Mouse (Mus musculus) myocyte (in vitro differentiated cells): ENCODE measurements around the gene Otc. TPM values are rescaled to one million over a fixed set of nuclear protein-coding genes. Genes with fewer than 3 reads are reported as not detected.
A peak's percentile ranks its signal among the peaks of the same experiment; 100 is the strongest.

Experiments
- H3K27me3 ChIP-seq: one replicate; pipeline ENCODE4 v1.6.1; 2011; ENCODE audit not compliant: control insufficient read depth, insufficient read depth, insufficient read length
- H3K36me3 ChIP-seq: one replicate; pipeline ENCODE4 v1.6.1; 2011; ENCODE audit not compliant: control insufficient read depth, insufficient read depth
- H3K4me2 ChIP-seq: one replicate; pipeline ENCODE4 v1.6.1; 2011; ENCODE audit warnings: low read depth, control low read depth
- H3K4me3 ChIP-seq: one replicate; pipeline ENCODE4 v1.5.1; 2011; ENCODE audit warnings: mild to moderate bottlenecking, control low read depth, moderate library complexity
- H3K79me2 ChIP-seq: one replicate; pipeline ENCODE4 v1.6.1; 2011; ENCODE audit not compliant: control insufficient read depth, insufficient read depth
- H3ac ChIP-seq: one replicate; pipeline ENCODE4 v1.6.1; 2011; ENCODE audit not compliant: control insufficient read depth, insufficient read length
- CEBPB ChIP-seq: IDR thresholded peaks from 2 replicates; pipeline ENCODE4 v1.6.1; 2011; ENCODE audit warnings: mild to moderate bottlenecking, moderate library complexity; ENCODE audit not compliant: poor library complexity, insufficient read depth, severe bottlenecking
- E2F4 ChIP-seq: IDR thresholded peaks from one replicate; pipeline ENCODE4 v1.6.1; 2011; ENCODE audit warnings: mild to moderate bottlenecking, control low read depth, moderate library complexity; ENCODE audit not compliant: insufficient read depth
- MAX ChIP-seq: IDR thresholded peaks from one replicate; pipeline ENCODE4 v1.6.1; 2011; ENCODE audit warnings: low read depth, mild to moderate bottlenecking, control low read depth
- MYOD1 ChIP-seq, 3 experiments: IDR thresholded peaks; one replicate each; pipeline ENCODE4 v1.6.1; 2011; ENCODE audit warnings: control low read depth in 2 of 3, low read depth in 2 of 3, mild to moderate bottlenecking in 2 of 3, moderate library complexity in 1 of 3; ENCODE audit not compliant: insufficient read length in 2 of 3, control insufficient read depth in 1 of 3
- MYOG ChIP-seq, 3 experiments: IDR thresholded peaks; one replicate each; pipeline ENCODE4 v1.6.1; 2011; ENCODE audit warnings: control low read depth in 2 of 3, low read depth in 2 of 3, mild to moderate bottlenecking in 2 of 3; ENCODE audit not compliant: insufficient read length in 2 of 3, control insufficient read depth in 1 of 3, insufficient read depth in 1 of 3
- POLR2A ChIP-seq: IDR thresholded peaks from one replicate; pipeline ENCODE4 v1.6.1; 2011; ENCODE audit warnings: low read depth, mild to moderate bottlenecking, control low read depth, moderate library complexity; ENCODE audit not compliant: insufficient read length
- POLR2AphosphoS2 ChIP-seq: IDR thresholded peaks from one replicate; pipeline ENCODE4 v1.6.1; 2011; ENCODE audit warnings: low read depth, control low read depth; ENCODE audit not compliant: insufficient read length
- REST ChIP-seq: IDR thresholded peaks from one replicate; pipeline ENCODE4 v1.6.1; 2011; ENCODE audit warnings: mild to moderate bottlenecking, control low read depth, moderate library complexity; ENCODE audit not compliant: insufficient read depth, insufficient read length
- SRF ChIP-seq: IDR thresholded peaks from one replicate; pipeline ENCODE4 v1.6.1; 2011; ENCODE audit warnings: low read depth; ENCODE audit not compliant: control insufficient read depth, insufficient read length
- TCF12 ChIP-seq: IDR thresholded peaks from one replicate; pipeline ENCODE4 v1.6.1; 2011; ENCODE audit warnings: mild to moderate bottlenecking, control low read depth; ENCODE audit not compliant: poor library complexity, insufficient read depth, severe bottlenecking
- TCF3 ChIP-seq: IDR thresholded peaks from one replicate; pipeline ENCODE4 v1.6.1; 2011; ENCODE audit warnings: low read depth, control low read depth; ENCODE audit not compliant: insufficient read length
- USF1 ChIP-seq: IDR thresholded peaks from one replicate; pipeline ENCODE4 v1.6.1; 2011; ENCODE audit warnings: low read depth, mild to moderate bottlenecking, control low read depth, moderate library complexity
- polyA plus RNA-seq: library from polyadenylated mRNA; unstranded; fragments of >200 nt; fragmentation: generic; extraction: Trizol; gene quantifications from one replicate; pipeline ENCODE4 v1.2.1, GENCODE M21; 2012; ENCODE audit warnings: missing spikeins

Otc gene
- polyA plus RNA-seq, 1 experiment, result not detected

GRCm38 (mm10) chrX:10336816-10337215 lies 84.7 kb downstream of the Otc start:
- Histone ChIP-seq H3K27me3 (no peaks in the 10 kb centered on the region), H3K4me3 (no peak overlapping the region), H3K4me2 (peak overlapping the region; percentile 18), H3K79me2 (no peaks in the 10 kb centered on the region), H3ac (no peak overlapping the region), H3K36me3 (no peaks in the 10 kb centered on the region)
- TF ChIP-seq POLR2AphosphoS2, result no peak
- TF ChIP-seq POLR2A, result no peak
- TF ChIP-seq SRF, result no peak
- no peak for TF ChIP-seq MAX
- no peak for TF ChIP-seq CEBPB
- TF ChIP-seq E2F4, result no peak
- TF ChIP-seq USF1, result no peak
- TF ChIP-seq TCF3, result no peak
- TF ChIP-seq MYOD1 (IDR thresholded peaks at IDR 0.05; ENCODE audit: control insufficient read depth in 1 of 3, insufficient read length in 2 of 3, low read depth in 2 of 3), result no peak

- Histone ChIP-seq H3K27me3 (no peaks in the 10 kb centered on the region), H3ac (no peak overlapping the region), H3K79me2 (no peaks in the 10 kb centered on the region)
Observed at GRCm38 (mm10) chrX:10355867-10356266, 103.8 kb downstream of the Otc start.

More at GRCm38 (mm10) chrX:10355867-10356266, 103.8 kb downstream of the Otc start:
- H3K4me3 ChIP-seq, result no peak overlapping the region
- TF ChIP-seq CEBPB (no peak), TCF3 (no peak), MAX (no peak), POLR2AphosphoS2 (no peak), POLR2A (no peak), SRF (no peak), TCF12 (no peak), REST (no peak), E2F4 (no peak), MYOG (IDR thresholded peaks at IDR 0.05; ENCODE audit: control insufficient read depth in 1 of 3, insufficient read depth in 1 of 3, insufficient read length in 2 of 3, low read depth in 2 of 3) (no peak)
- no peak overlapping the region for H3K4me2 ChIP-seq
- no peaks in the 10 kb centered on the region for H3K36me3 ChIP-seq

Other genes with a start within 250 kb of the Otc start
- gene Srpx, start 134.6 kb upstream of the Otc start, polyA plus RNA-seq, result 0.06 TPM
- gene Rpgr, start 35.4 kb upstream of the Otc start, polyA plus RNA-seq, result 1.4 TPM
- gene Tspan7, start 232.9 kb downstream of the Otc start, polyA plus RNA-seq, result 45.0 TPM